In genomic region chr2:166780980-166781578, GRCm38 (mm10) we compare ENCODE assay signal across 8 mouse cellular contexts. TPM values are rescaled to one million over a fixed set of nuclear protein-coding genes. Genes with fewer than 3 reads are reported as not detected.
A peak's percentile ranks its signal among the peaks of the same experiment; 100 is the strongest.
DNase-seq lines count a peak whose midpoint lies in the region; ATAC-seq and TF ChIP-seq lines count a peak whose summit lies in the region.
"Had no signal": no experiment of that assay in that cellular context is flagged by ENCODE, and none has a peak within 500 bp of the region (broad histone marks: within the 10 kb centered on the region; RNA-seq: fewer than 3 reads in every experiment).

No protein-coding gene starts in this region.

- H3K27ac ChIP-seq in embryonic fibroblast, embryonic 13.5 days (ENCODE audit: insufficient read depth, low read length) = no peak overlapping the region
- no peak overlapping the region for H3K27ac ChIP-seq in heart, embryonic 16.5 days (ENCODE audit: low read length)
- H3K27ac ChIP-seq: limb, embryonic 12.5 days had no signal

- H3K4me2 ChIP-seq in heart, embryonic 16.5 days (ENCODE audit: low read depth, low read length) = no peak overlapping the region
- H3K4me2 ChIP-seq: limb, embryonic 12.5 days had no signal

- TF ChIP-seq CTCF in G1E (IDR thresholded peaks at IDR 0.05; ENCODE audit: low read depth, low read length) = peak; percentile 81
- TF ChIP-seq CTCF in embryonic fibroblast, embryonic 13.5 days (IDR thresholded peaks at IDR 0.05; ENCODE audit: borderline replicate concordance, insufficient read depth, low read length) = peak; percentile 79; the same call in 1 of the 2 replicates

- peaks cover 28% of the 10 kb centered on the region for H3K27me3 ChIP-seq in G1E (ENCODE audit: insufficient read depth, low read length)
- H3K27me3 ChIP-seq in heart, embryonic 16.5 days (ENCODE audit: control insufficient read depth, insufficient read depth, low read length) = 0 out of 2 replicates have a peak, but pooled peaks cover 5% of the 10 kb centered on the region

- DNase-seq in G1E (ENCODE audit: low spot score) = peak; percentile 42
- DNase-seq in adrenal gland, postnatal 4 days (ENCODE audit: low spot score in 2 of 2) = peak; percentile 56 to 59
- peak; percentile 81 for DNase-seq in layer of hippocampus, adult 9-10 months (ENCODE audit: low spot score)
- DNase-seq in lung, postnatal 4 days = peak; percentile 60 to 82
- DNase-seq in right cerebral cortex, postnatal 4 days = peak; percentile 82

- WGBS in heart, embryonic 16.5 days = 11% methylated on average over 9 of the region's 9 CpGs

- H3K9me3 ChIP-seq in G1E (replicated peaks) = no peaks in the 10 kb centered on the region
- H3K9me3 ChIP-seq in heart, embryonic 16.5 days (replicated peaks; ENCODE audit: control insufficient read depth, low read length) = no peaks in the 10 kb centered on the region
- H3K9me3 ChIP-seq: limb, embryonic 12.5 days had no signal

- peak overlapping the region; percentile 46; the same call in 1 of the 2 replicates for H3K9ac ChIP-seq in heart, embryonic 16.5 days (ENCODE audit: low read length)
- H3K9ac ChIP-seq: limb, embryonic 12.5 days had no signal

- no peak overlapping the region for H3K4me3 ChIP-seq in G1E (ENCODE audit: low read depth, low read length)
- no peak overlapping the region for H3K4me3 ChIP-seq in embryonic fibroblast, embryonic 13.5 days (ENCODE audit: insufficient read depth, low read length)
- H3K4me3 ChIP-seq in heart, embryonic 16.5 days (ENCODE audit: low read length) = no peak overlapping the region
- H3K4me3 ChIP-seq: limb, embryonic 12.5 days had no signal

- TF ChIP-seq POLR2A in embryonic fibroblast, embryonic 13.5 days (IDR thresholded peaks at IDR 0.05; ENCODE audit: low read depth, low read length) = no peak

- peak; percentile 59; the same call in 1 of the 2 replicates for ATAC-seq in G1E (ENCODE audit: extremely low read depth, insufficient number of reproducible peaks, low FRiP score, poor library complexity, severe bottlenecking)
- no peak for ATAC-seq in heart, embryonic 16.5 days (replicated peaks; ENCODE audit: extremely low read depth, insufficient read depth, low FRiP score)

- H3K36me3 ChIP-seq in G1E (replicated peaks) = no peaks in the 10 kb centered on the region
- H3K36me3 ChIP-seq in heart, embryonic 16.5 days (ENCODE audit: control insufficient read depth, insufficient read depth) = no peaks in the 10 kb centered on the region
- H3K36me3 ChIP-seq: limb, embryonic 12.5 days had no signal

- H3K4me1 ChIP-seq in G1E (ENCODE audit: insufficient read depth, low read depth, low read length) = peaks cover 12% of the 10 kb centered on the region
- peaks cover 3% of the 10 kb centered on the region; the same call in 1 of the 2 replicates for H3K4me1 ChIP-seq in embryonic fibroblast, embryonic 13.5 days (ENCODE audit: control insufficient read depth, insufficient read depth, low read length)
- peaks cover 6% of the 10 kb centered on the region for H3K4me1 ChIP-seq in heart, embryonic 16.5 days (ENCODE audit: control insufficient read depth, insufficient read depth, low read length)

RNA-seq across cellular contexts. Expression of gene Trp53rkb, which starts 11.3 kb away (rescaled TPM):
- 5.0 and 6.2 TPM in 2 replicates for total RNA-seq in G1E (2014; fragmentation: Nextera tagmentation)
- total RNA-seq in G1E (2017) = 3.9 and 4.8 TPM in 2 replicates
- polyA plus RNA-seq in G1E (2012) = 2.9 and 4.1 TPM in 2 replicates
- total RNA-seq in adrenal gland, postnatal 4 days (2021) = 1 to 10 TPM; 6.4 to 7.2 TPM
- polyA plus RNA-seq in embryonic fibroblast, embryonic 13.5 days (2011; ENCODE audit: insufficient read length, low read depth, missing spikeins) = 1.3 and 1.7 TPM in 2 replicates
- polyA plus RNA-seq in heart, embryonic 16.5 days (2015; fragmentation: Nextera tagmentation; extraction: Ambion mirVana) = 4.3 and 4.8 TPM in 2 replicates

RNA-seq across cellular contexts. Expression of gene Arfgef2, which starts 24.3 kb away (rescaled TPM):
- total RNA-seq in G1E (2014; fragmentation: Nextera tagmentation) (30.0 and 30.8 TPM in 2 replicates), G1E (2017) (24.2 and 26.9 TPM in 2 replicates)
- 6.0 and 7.1 TPM in 2 replicates for polyA plus RNA-seq in G1E (2012)
- total RNA-seq in adrenal gland, postnatal 4 days (2021) = 10 to 100 TPM; 45.2 to 46.4 TPM
- polyA plus RNA-seq in embryonic fibroblast, embryonic 13.5 days (2011; ENCODE audit: insufficient read length, low read depth, missing spikeins) = 24.9 and 32.3 TPM in 2 replicates
- 6.2 TPM in 2 replicates for polyA plus RNA-seq in heart, embryonic 16.5 days (2015; fragmentation: Nextera tagmentation; extraction: Ambion mirVana)
